Mouse (Mus musculus): ENCODE data around the gene Osbpl2. TPM values are rescaled to one million over a fixed set of nuclear protein-coding genes. Genes with fewer than 3 reads are reported as not detected.
A peak's percentile ranks its signal among the peaks of the same experiment; 100 is the strongest.

Gene Osbpl2
- total and polyA plus RNA-seq, 3 experiments: 11.4 to 15.6 (median 12.8) TPM

GRCm38 (mm10) chr2:180202805-180203204, 83.7 kb downstream of the Osbpl2 start (continued):
- TF ChIP-seq ZKSCAN1 (IDR thresholded peaks at IDR 0.05; ENCODE audit: borderline replicate concordance, low read depth, low read length) (no peak), EP300 (IDR thresholded peaks at IDR 0.05; ENCODE audit: low read length) (peak; percentile 44), USF1 (IDR thresholded peaks at IDR 0.05; ENCODE audit: low read depth, low read length) (no peak), MYC (IDR thresholded peaks at IDR 0.05; ENCODE audit: low read depth, low read length) (no peak)

- Histone ChIP-seq H3K36me3 (replicated peaks in 1 of 2; ENCODE audit: control insufficient read depth in 1 of 2, insufficient read depth in 1 of 2, low read length in 1 of 2) (no peaks in the 10 kb centered on the region), H3K4me2 (ENCODE audit: insufficient read depth, low read depth, poor library complexity, severe bottlenecking) (no peak overlapping the region), H3K4me3 (replicated peaks in 1 of 3; ENCODE audit: low read depth in 2 of 3, low read length in 2 of 3, poor library complexity in 1 of 3) (no peak overlapping the region), H3K9ac (ENCODE audit: insufficient read depth, low read depth) (no peak overlapping the region), H3K27ac (ENCODE audit: insufficient read depth, low read depth) (no peak overlapping the region), H3K79me2 (replicated peaks; ENCODE audit: control insufficient read depth, extremely low read depth, insufficient read depth, poor library complexity, severe bottlenecking) (no peaks in the 10 kb centered on the region), H3K27me3 (replicated peaks) (peaks cover 55% of the 10 kb centered on the region), H3K4me1 (ENCODE audit: control insufficient read depth in 1 of 2, insufficient read depth in 2 of 2) (peaks cover 10 to 20% of the 10 kb centered on the region in 2 experiments), H3K9me3 (replicated peaks; ENCODE audit: low read length) (no peaks in the 10 kb centered on the region)
- DNase-seq (ENCODE audit: extremely low read depth): no peak
- TF ChIP-seq MAFK (IDR thresholded peaks at IDR 0.05; ENCODE audit: insufficient replicate concordance, low read length): no peak
- no peak for TF ChIP-seq PAX5 (IDR thresholded peaks at IDR 0.05; ENCODE audit: low read length)
- no peak for TF ChIP-seq BHLHE40 (IDR thresholded peaks at IDR 0.05; ENCODE audit: low read depth, low read length)
- no peak for TF ChIP-seq EP300 (IDR thresholded peaks at IDR 0.05; ENCODE audit: low read length)
- TF ChIP-seq MXI1 (IDR thresholded peaks at IDR 0.05; ENCODE audit: low read depth, low read length): no peak
- no peak for TF ChIP-seq ETS1 (conservative IDR thresholded peaks at IDR 0.05; ENCODE audit: low read depth, low read length)
- TF ChIP-seq SMC3 (IDR thresholded peaks at IDR 0.05; ENCODE audit: low read depth, low read length): no peak
- no peak for TF ChIP-seq GABPA (IDR thresholded peaks at IDR 0.05; ENCODE audit: insufficient replicate concordance, low read depth, low read length)
- no peak for TF ChIP-seq NELFE (IDR thresholded peaks at IDR 0.05; ENCODE audit: low read depth, low read length)
- TF ChIP-seq MAX (IDR thresholded peaks at IDR 0.05; ENCODE audit: low read length): no peak
- no peak for TF ChIP-seq ZKSCAN1 (IDR thresholded peaks at IDR 0.05; ENCODE audit: borderline replicate concordance, low read depth, low read length)
- no peak for TF ChIP-seq UBTF (IDR thresholded peaks at IDR 0.05; ENCODE audit: low read depth, low read length)
- TF ChIP-seq POLR2AphosphoS2 (IDR thresholded peaks at IDR 0.05; ENCODE audit: low read depth, low read length): no peak
- in situ Hi-C loops (cut with MboI; ENCODE audit: low pct_ligation_motif_present, low pct_unique_long_range_greater_than_20kb, low sequenced_read_pairs) (no loop called here), dilution Hi-C loops (cut with MboI; ENCODE audit: extremely low pct_ligation_motif_present, extremely low pct_unique_long_range_greater_than_20kb, low sequenced_read_pairs) (no loop called here)
These were observed 85.4 kb downstream of the Osbpl2 start for GRCm38 (mm10) chr2:180204501-180204900.

- Histone ChIP-seq H3K4me3 (replicated peaks in 1 of 3; ENCODE audit: low read depth in 2 of 3, low read length in 2 of 3, poor library complexity in 1 of 3) (no peak overlapping the region), H3K9me3 (replicated peaks; ENCODE audit: low read length) (no peaks in the 10 kb centered on the region), H3K4me1 (ENCODE audit: control insufficient read depth in 1 of 2, insufficient read depth in 2 of 2) (peaks cover 10 to 20% of the 10 kb centered on the region in 2 experiments), H3K4me2 (ENCODE audit: insufficient read depth, low read depth, poor library complexity, severe bottlenecking) (no peak overlapping the region), H3K36me3 (replicated peaks in 1 of 2; ENCODE audit: control insufficient read depth in 1 of 2, insufficient read depth in 1 of 2, low read length in 1 of 2) (no peaks in the 10 kb centered on the region), H3K79me2 (replicated peaks; ENCODE audit: control insufficient read depth, extremely low read depth, insufficient read depth, poor library complexity, severe bottlenecking) (no peaks in the 10 kb centered on the region), H3K9ac (ENCODE audit: insufficient read depth, low read depth) (no peak overlapping the region), H3K27ac (ENCODE audit: insufficient read depth, low read depth) (no peak overlapping the region), H3K27me3 (replicated peaks) (peaks cover 50% of the 10 kb centered on the region)
- in situ Hi-C loops (cut with MboI; ENCODE audit: low pct_ligation_motif_present, low pct_unique_long_range_greater_than_20kb, low sequenced_read_pairs): no loop called here
- dilution Hi-C loops (cut with MboI; ENCODE audit: extremely low pct_ligation_motif_present, extremely low pct_unique_long_range_greater_than_20kb, low sequenced_read_pairs): no loop called here
- no peak for DNase-seq (ENCODE audit: extremely low read depth)
- TF ChIP-seq MYC (IDR thresholded peaks at IDR 0.05; ENCODE audit: low read depth, low read length) (no peak), E2F4 (IDR thresholded peaks at IDR 0.05; ENCODE audit: insufficient replicate concordance, low read depth, low read length) (no peak), CHD1 (IDR thresholded peaks at IDR 0.05; ENCODE audit: low read depth, low read length) (no peak), IRF4 (IDR thresholded peaks at IDR 0.05; ENCODE audit: low read depth, low read length) (no peak), HCFC1 (IDR thresholded peaks at IDR 0.05; ENCODE audit: low read depth, low read length) (no peak), NRF1 (IDR thresholded peaks at IDR 0.05; ENCODE audit: low read depth, low read length) (no peak)
These were observed 86.2 kb downstream of the Osbpl2 start for GRCm38 (mm10) chr2:180205083-180205955.

Data from CH12.LX (cell line).